Comparison of ENCODE assay signal across 2 mouse cellular contexts in genomic region chr4:83675308-83675707, GRCm38 (mm10).
A peak's percentile ranks its signal among the peaks of the same experiment; 100 is the strongest.
TF ChIP-seq lines count a peak whose summit lies in the region.
"Not testable (repeated sequence)": the region's sequence is repeated elsewhere in the genome, so short reads cannot be mapped to it uniquely, and the experiment has no call there.

No protein-coding gene starts in this region.

- H3K4me2 ChIP-seq in myocyte (ENCODE audit: low read depth) = not testable (repeated sequence)

- not testable (repeated sequence) for H3K36me3 ChIP-seq in megakaryocyte, embryonic 14.5 days (replicated peaks; ENCODE audit: low read length); myocyte (ENCODE audit: control insufficient read depth, insufficient read depth)

- H3K79me2 ChIP-seq in myocyte (ENCODE audit: control insufficient read depth, insufficient read depth) = not testable (repeated sequence)

- not testable (repeated sequence) for H3ac ChIP-seq in myocyte (ENCODE audit: control insufficient read depth, insufficient read length)

- H3K4me1 ChIP-seq in megakaryocyte, embryonic 14.5 days = not testable (repeated sequence)

- not testable (repeated sequence) for TF ChIP-seq POLR2A in myocyte (IDR thresholded peaks at IDR 0.05; ENCODE audit: insufficient read length, low read depth)

- not testable (repeated sequence) for H3K9me3 ChIP-seq in megakaryocyte, embryonic 14.5 days

- peak overlapping the region; percentile 64 for H3K4me3 ChIP-seq in megakaryocyte, embryonic 14.5 days (replicated peaks)
- not testable (repeated sequence) for H3K4me3 ChIP-seq in myocyte

- not testable (repeated sequence) for H3K27me3 ChIP-seq in megakaryocyte, embryonic 14.5 days (replicated peaks); myocyte (ENCODE audit: control insufficient read depth, insufficient read depth, insufficient read length)

TF ChIP-seq in myocyte, 11 proteins besides CTCF, POLR2A, EP300 and RAD21:
- TF ChIP-seq MYOG (IDR thresholded peaks at IDR 0.05; ENCODE audit: control insufficient read depth in 1 of 3, insufficient read depth in 1 of 3, insufficient read length in 2 of 3, low read depth in 2 of 3) (peak in 2 of 3 experiments; percentile 87 to 95), MYOD1 (IDR thresholded peaks at IDR 0.05; ENCODE audit: control insufficient read depth in 1 of 3, insufficient read length in 2 of 3, low read depth in 2 of 3) (peak in 2 of 3 experiments; percentile 78 to 92), TCF3 (IDR thresholded peaks at IDR 0.05; ENCODE audit: insufficient read length, low read depth) (peak; percentile 29), TCF12 (IDR thresholded peaks at IDR 0.05; ENCODE audit: insufficient read depth, poor library complexity, severe bottlenecking) (peak; percentile 3)
